In the genomic region with DNA sequence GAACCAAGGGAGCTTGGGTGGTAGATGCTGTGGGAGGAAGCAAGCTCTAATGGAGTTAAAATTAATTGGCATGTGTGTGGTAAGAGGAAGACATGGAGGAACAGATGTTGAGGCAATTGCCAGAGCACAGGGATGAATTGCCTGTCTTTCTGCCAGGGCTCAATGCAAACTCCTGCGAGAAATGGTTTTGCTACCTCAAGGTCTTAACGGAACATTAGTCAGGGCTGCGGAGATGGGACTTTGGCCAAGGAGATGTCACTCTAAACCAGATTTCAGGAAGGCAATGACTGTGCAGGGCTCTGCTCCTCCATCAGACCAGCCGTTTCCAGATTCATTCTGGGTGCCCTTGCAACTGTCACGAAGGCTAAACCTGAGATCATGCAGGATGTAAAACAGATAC, we compare ENCODE assay signal across 17 mouse cellular contexts.
DNase-seq lines count a peak whose midpoint lies in the region; ATAC-seq and TF ChIP-seq lines count a peak whose summit lies in the region.
"Had no signal": no experiment of that assay in that cellular context is flagged by ENCODE, and none has a peak within 500 bp of the region (broad histone marks: within the 10 kb centered on the region; RNA-seq: fewer than 3 reads in every experiment).

No protein-coding gene starts in this region.

- no peaks in the 10 kb centered on the region for H3K27me3 ChIP-seq in embryonic facial prominence, embryonic 14.5 days (replicated peaks; ENCODE audit: control insufficient read depth, insufficient read depth, low read length)
- H3K27me3 ChIP-seq in embryonic facial prominence, embryonic 10.5 days (replicated peaks; ENCODE audit: low read depth, poor library complexity, severe bottlenecking): no peaks in the 10 kb centered on the region
- H3K27me3 ChIP-seq in midbrain, postnatal 0 days (ENCODE audit: insufficient read depth, low read length): no peaks in the 10 kb centered on the region
- no peaks in the 10 kb centered on the region for H3K27me3 ChIP-seq in midbrain, embryonic 14.5 days (ENCODE audit: control insufficient read depth, insufficient read depth, low read length)
- no peaks in the 10 kb centered on the region for H3K27me3 ChIP-seq in liver, postnatal 0 days (ENCODE audit: insufficient read depth, low read length)
- H3K27me3 ChIP-seq: embryonic facial prominence, embryonic 15.5 days; forebrain, embryonic 13.5 days; midbrain, embryonic 13.5 days; neural tube, embryonic 12.5 days had no signal

- no peak overlapping the region for H3K4me2 ChIP-seq in embryonic facial prominence, embryonic 14.5 days (ENCODE audit: low read depth, low read length)
- no peak overlapping the region for H3K4me2 ChIP-seq in midbrain, postnatal 0 days (ENCODE audit: low read depth, low read length, poor library complexity, severe bottlenecking)
- no peak overlapping the region for H3K4me2 ChIP-seq in midbrain, embryonic 14.5 days (ENCODE audit: low read length)
- H3K4me2 ChIP-seq in liver, postnatal 0 days (ENCODE audit: low read depth, low read length): no peak overlapping the region
- H3K4me2 ChIP-seq: embryonic facial prominence, embryonic 15.5 days; forebrain, embryonic 13.5 days; midbrain, embryonic 13.5 days; neural tube, embryonic 12.5 days had no signal

- no peaks in the 10 kb centered on the region for H3K9me3 ChIP-seq in embryonic facial prominence, embryonic 14.5 days (ENCODE audit: control insufficient read depth, low read length)
- H3K9me3 ChIP-seq in embryonic facial prominence, embryonic 10.5 days: no peaks in the 10 kb centered on the region
- H3K9me3 ChIP-seq in midbrain, postnatal 0 days (ENCODE audit: low read length): no peaks in the 10 kb centered on the region
- H3K9me3 ChIP-seq in midbrain, embryonic 14.5 days (ENCODE audit: control insufficient read depth, low read length): no peaks in the 10 kb centered on the region
- no peaks in the 10 kb centered on the region for H3K9me3 ChIP-seq in liver, postnatal 0 days (ENCODE audit: low read length)
- H3K9me3 ChIP-seq: embryonic facial prominence, embryonic 15.5 days; forebrain, embryonic 13.5 days; midbrain, embryonic 13.5 days; neural tube, embryonic 12.5 days had no signal

- 58% methylated on average over 5 of the region's 5 CpGs for WGBS in embryonic facial prominence, embryonic 14.5 days
- 93% methylated on average over 5 of the region's 5 CpGs for WGBS in embryonic facial prominence, embryonic 10.5 days
- WGBS in midbrain, postnatal 0 days: 84% methylated on average over 5 of the region's 5 CpGs
- 91% methylated on average over 5 of the region's 5 CpGs for WGBS in midbrain, embryonic 14.5 days
- WGBS in liver, postnatal 0 days (ENCODE audit: insufficient replicate concordance): 72% methylated on average over 5 of the region's 5 CpGs

- H3K9ac ChIP-seq in embryonic facial prominence, embryonic 14.5 days (ENCODE audit: low read depth, low read length): no peak overlapping the region
- no peak overlapping the region for H3K9ac ChIP-seq in midbrain, postnatal 0 days (replicated peaks; ENCODE audit: low read length, poor library complexity, severe bottlenecking)
- no peak overlapping the region for H3K9ac ChIP-seq in midbrain, embryonic 14.5 days (replicated peaks; ENCODE audit: low read length)
- H3K9ac ChIP-seq in liver, postnatal 0 days (replicated peaks): no peak overlapping the region
- H3K9ac ChIP-seq: embryonic facial prominence, embryonic 15.5 days; forebrain, embryonic 13.5 days; liver, embryonic 14.5 days; midbrain, embryonic 13.5 days; neural tube, embryonic 12.5 days had no signal

- peak; percentile 71 for DNase-seq in embryonic facial prominence, embryonic 14.5 days (ENCODE audit: low spot score)
- DNase-seq in embryonic facial prominence, embryonic 10.5 days (ENCODE audit: low spot score): no peak
- DNase-seq in midbrain, postnatal 0 days (ENCODE audit: low spot score): peak; percentile 80
- no peak for DNase-seq in midbrain, embryonic 14.5 days
- DNase-seq in adrenal gland, postnatal 36 days: peak; percentile 81 to 84
- DNase-seq in liver, postnatal 0 days: no peak
- DNase-seq: cerebellum, postnatal 25 days; heart, postnatal 14 days; spleen, adult 18-20 months had no signal

- no peaks in the 10 kb centered on the region for H3K4me1 ChIP-seq in embryonic facial prominence, embryonic 14.5 days (ENCODE audit: control insufficient read depth, insufficient read depth, low read length)
- H3K4me1 ChIP-seq in embryonic facial prominence, embryonic 10.5 days: no peaks in the 10 kb centered on the region; the same call in 1 of the 2 replicates
- H3K4me1 ChIP-seq in midbrain, postnatal 0 days (ENCODE audit: insufficient read depth, low read length): no peaks in the 10 kb centered on the region
- H3K4me1 ChIP-seq in midbrain, embryonic 14.5 days (ENCODE audit: control insufficient read depth, insufficient read depth, low read length): 0 out of 2 replicates have a peak, but pooled peaks cover 3% of the 10 kb centered on the region
- no peaks in the 10 kb centered on the region for H3K4me1 ChIP-seq in liver, postnatal 0 days (ENCODE audit: insufficient read depth)
- H3K4me1 ChIP-seq: midbrain, embryonic 13.5 days; neural tube, embryonic 12.5 days had no signal

- H3K36me3 ChIP-seq in embryonic facial prominence, embryonic 14.5 days (ENCODE audit: control insufficient read depth, insufficient read depth, low read length): no peaks in the 10 kb centered on the region
- no peaks in the 10 kb centered on the region for H3K36me3 ChIP-seq in embryonic facial prominence, embryonic 10.5 days (replicated peaks)
- no peaks in the 10 kb centered on the region for H3K36me3 ChIP-seq in midbrain, postnatal 0 days (ENCODE audit: insufficient read depth, low read length)
- H3K36me3 ChIP-seq in midbrain, embryonic 14.5 days (ENCODE audit: control insufficient read depth, insufficient read depth, low read length): no peaks in the 10 kb centered on the region
- H3K36me3 ChIP-seq in liver, postnatal 0 days (replicated peaks; ENCODE audit: insufficient read depth, low read length): no peaks in the 10 kb centered on the region
- H3K36me3 ChIP-seq: embryonic facial prominence, embryonic 15.5 days; midbrain, embryonic 13.5 days; neural tube, embryonic 12.5 days had no signal

- 0 out of 2 replicates have a peak, but pooled peaks have one; percentile 30 for ATAC-seq in embryonic facial prominence, embryonic 14.5 days (ENCODE audit: low read depth)
- no peak for ATAC-seq in midbrain, postnatal 0 days (ENCODE audit: low FRiP score)
- no peak for ATAC-seq in midbrain, embryonic 14.5 days (ENCODE audit: low FRiP score, low TSS enrichment)
- peak; percentile 73 for ATAC-seq in megakaryocyte progenitor cell, adult 5-6 weeks (replicated peaks; ENCODE audit: poor library complexity)
- no peak for ATAC-seq in liver, postnatal 0 days
- ATAC-seq in erythroid progenitor cell, adult 5-6 weeks (replicated peaks; ENCODE audit: low FRiP score, poor library complexity, severe bottlenecking): no peak
- ATAC-seq: forebrain, embryonic 13.5 days; midbrain, embryonic 13.5 days had no signal

- H3K4me3 ChIP-seq in embryonic facial prominence, embryonic 14.5 days (ENCODE audit: low read depth, low read length): no peak overlapping the region
- H3K4me3 ChIP-seq in embryonic facial prominence, embryonic 10.5 days: no peak overlapping the region
- no peak overlapping the region for H3K4me3 ChIP-seq in midbrain, postnatal 0 days (ENCODE audit: low read depth, low read length)
- no peak overlapping the region for H3K4me3 ChIP-seq in midbrain, embryonic 14.5 days (replicated peaks; ENCODE audit: low read depth, low read length)
- no peak overlapping the region for H3K4me3 ChIP-seq in liver, postnatal 0 days (ENCODE audit: low read depth, low read length)
- H3K4me3 ChIP-seq: embryonic facial prominence, embryonic 15.5 days; forebrain, embryonic 13.5 days; midbrain, embryonic 13.5 days; neural tube, embryonic 12.5 days had no signal

- TF ChIP-seq EP300 in liver, postnatal 0 days (IDR thresholded peaks at IDR 0.05; ENCODE audit: low read depth): no peak

- no peak for TF ChIP-seq CTCF in midbrain, postnatal 0 days (IDR thresholded peaks at IDR 0.05)
- TF ChIP-seq CTCF in liver, postnatal 0 days (IDR thresholded peaks at IDR 0.05; ENCODE audit: low read depth): no peak

- H3K27ac ChIP-seq in embryonic facial prominence, embryonic 14.5 days (replicated peaks; ENCODE audit: low read depth, low read length): no peak overlapping the region
- H3K27ac ChIP-seq in embryonic facial prominence, embryonic 10.5 days (replicated peaks): no peak overlapping the region
- H3K27ac ChIP-seq in midbrain, postnatal 0 days (ENCODE audit: low read depth, low read length): no peak overlapping the region
- no peak overlapping the region for H3K27ac ChIP-seq in midbrain, embryonic 14.5 days (replicated peaks; ENCODE audit: low read depth, low read length)
- H3K27ac ChIP-seq in liver, postnatal 0 days (ENCODE audit: low read depth): no peak overlapping the region
- H3K27ac ChIP-seq: embryonic facial prominence, embryonic 15.5 days; forebrain, embryonic 13.5 days; kidney, postnatal 0 days; liver, embryonic 14.5 days; midbrain, embryonic 13.5 days; neural tube, embryonic 12.5 days had no signal

Comparison
In these comparisons a context has a peak if more than half of its experiments do, and no peak if none do; other contexts are left out.
1. DNase-seq: peak in embryonic facial prominence, embryonic 14.5 days (single experiment), midbrain, postnatal 0 days (single experiment) and adrenal gland, postnatal 36 days (2 of 2); none in embryonic facial prominence, embryonic 10.5 days (single experiment), midbrain, embryonic 14.5 days (single experiment) and liver, postnatal 0 days (single experiment).
2. ATAC-seq: peak in embryonic facial prominence, embryonic 14.5 days (single experiment) and megakaryocyte progenitor cell, adult 5-6 weeks (single experiment); none in midbrain, postnatal 0 days (single experiment), midbrain, embryonic 14.5 days (single experiment), liver, postnatal 0 days (single experiment) and erythroid progenitor cell, adult 5-6 weeks (single experiment).